Comparison of ENCODE assay signal across 17 mouse cellular contexts in genomic region chr16:96599401-96600060, GRCm38 (mm10).
DNase-seq lines count a peak whose midpoint lies in the region; TF ChIP-seq lines count a peak whose summit lies in the region.
"Had no signal": no experiment of that assay in that cellular context is flagged by ENCODE, and none has a peak within 500 bp of the region (broad histone marks: within the 10 kb centered on the region; RNA-seq: fewer than 3 reads in every experiment).

No protein-coding gene starts in this region.

- H3K79me2 ChIP-seq in CH12.LX (replicated peaks; ENCODE audit: control insufficient read depth, extremely low read depth, insufficient read depth, poor library complexity, severe bottlenecking): no peaks in the 10 kb centered on the region

- TF ChIP-seq CTCF in CH12.LX (conservative IDR thresholded peaks at IDR 0.05 in 1 of 2, IDR thresholded peaks at IDR 0.05 in 1 of 2; ENCODE audit: low read depth in 2 of 2, low read length in 2 of 2): no peak

- no peak overlapping the region for H3K4me3 ChIP-seq in CH12.LX (replicated peaks in 1 of 3; ENCODE audit: low read depth in 2 of 3, low read length in 2 of 3, poor library complexity in 1 of 3)
- H3K4me3 ChIP-seq: embryonic facial prominence, embryonic 13.5 days; forebrain, embryonic 12.5 days; heart, adult 2 months; heart, embryonic 12.5 days; hindbrain, embryonic 15.5 days had no signal

- in situ Hi-C loops in CH12.LX (cut with MboI; ENCODE audit: low pct_ligation_motif_present, low pct_unique_long_range_greater_than_20kb, low sequenced_read_pairs): no loop called here

- peaks cover 9 to 24% of the 10 kb centered on the region in 2 experiments for H3K4me1 ChIP-seq in CH12.LX (ENCODE audit: control insufficient read depth in 1 of 2, insufficient read depth in 2 of 2)
- H3K4me1 ChIP-seq: embryonic facial prominence, embryonic 13.5 days; forebrain, embryonic 12.5 days; heart, embryonic 12.5 days; hindbrain, embryonic 15.5 days had no signal

- H3K27me3 ChIP-seq in CH12.LX (replicated peaks): no peaks in the 10 kb centered on the region
- H3K27me3 ChIP-seq: embryonic facial prominence, embryonic 13.5 days; forebrain, embryonic 12.5 days; hindbrain, embryonic 15.5 days had no signal

- H3K4me2 ChIP-seq in CH12.LX (ENCODE audit: insufficient read depth, low read depth, poor library complexity, severe bottlenecking): no peak overlapping the region
- H3K4me2 ChIP-seq: embryonic facial prominence, embryonic 13.5 days; forebrain, embryonic 12.5 days; heart, embryonic 12.5 days; hindbrain, embryonic 15.5 days had no signal

- 0 out of 2 replicates have a peak, but pooled peaks have one; percentile 32 for TF ChIP-seq EP300 in CH12.LX (IDR thresholded peaks at IDR 0.05; ENCODE audit: low read length)

- peak; percentile 53 for DNase-seq in adrenal gland, adult 8-10 months
- DNase-seq in adrenal gland, postnatal 25 days: no peak
- peak; percentile 40 for DNase-seq in CH12.LX (ENCODE audit: extremely low read depth)
- peak; percentile 46 for DNase-seq in adrenal gland, postnatal 14 days
- DNase-seq in mesoderm, embryonic 11.5 days (ENCODE audit: low read depth, low spot score): peak; percentile 5
- no peak for DNase-seq in layer of hippocampus, postnatal 10 days (ENCODE audit: low spot score in 2 of 2)
- no peak for DNase-seq in lung, adult 18-20 months
- DNase-seq: cerebellum, adult 18-20 months; cerebellum, adult 9-11 months; cerebellum, postnatal 36 days; gastrocnemius, postnatal 14 days; heart, adult 2 months; kidney, adult 11 months had no signal

- TF ChIP-seq POLR2A in CH12.LX (IDR thresholded peaks at IDR 0.05; ENCODE audit: low read depth, low read length): no peak

- H3K27ac ChIP-seq in CH12.LX (ENCODE audit: insufficient read depth, low read depth): no peak overlapping the region
- H3K27ac ChIP-seq: embryonic facial prominence, embryonic 13.5 days; forebrain, embryonic 12.5 days; heart, adult 2 months; hindbrain, embryonic 15.5 days had no signal

- H3K9ac ChIP-seq in CH12.LX (ENCODE audit: insufficient read depth, low read depth): no peak overlapping the region
- H3K9ac ChIP-seq: embryonic facial prominence, embryonic 13.5 days; forebrain, embryonic 12.5 days; heart, embryonic 12.5 days; hindbrain, embryonic 15.5 days had no signal

- no peaks in the 10 kb centered on the region for H3K9me3 ChIP-seq in CH12.LX (replicated peaks; ENCODE audit: low read length)
- H3K9me3 ChIP-seq: embryonic facial prominence, embryonic 13.5 days; forebrain, embryonic 12.5 days; heart, embryonic 12.5 days; hindbrain, embryonic 15.5 days had no signal

- dilution Hi-C loops in CH12.LX (cut with MboI; ENCODE audit: extremely low pct_ligation_motif_present, extremely low pct_unique_long_range_greater_than_20kb, low sequenced_read_pairs): no loop called here

- H3K36me3 ChIP-seq in CH12.LX (replicated peaks in 1 of 2; ENCODE audit: control insufficient read depth in 1 of 2, insufficient read depth in 1 of 2, low read length in 1 of 2): no peaks in the 10 kb centered on the region
- H3K36me3 ChIP-seq: embryonic facial prominence, embryonic 13.5 days; forebrain, embryonic 12.5 days; heart, embryonic 12.5 days; hindbrain, embryonic 15.5 days had no signal

- TF ChIP-seq RAD21 in CH12.LX (IDR thresholded peaks at IDR 0.05; ENCODE audit: low read depth, low read length): no peak

TF ChIP-seq in CH12.LX, 34 proteins besides CTCF, POLR2A, EP300 and RAD21:
- TF ChIP-seq CHD2 (IDR thresholded peaks at IDR 0.05; ENCODE audit: low read length): no peak
- peak; percentile 41 for TF ChIP-seq JUND (conservative IDR thresholded peaks at IDR 0.05; ENCODE audit: low read depth, low read length)

Comparison
In these comparisons a context has a peak if more than half of its experiments do, and no peak if none do; other contexts are left out.
1. DNase-seq: peak in adrenal gland, adult 8-10 months (single experiment), CH12.LX (single experiment), adrenal gland, postnatal 14 days (single experiment) and mesoderm, embryonic 11.5 days (single experiment); none in adrenal gland, postnatal 25 days (single experiment), layer of hippocampus, postnatal 10 days (0 of 2) and lung, adult 18-20 months (0 of 2).